Mouse (Mus musculus) macrophage (primary cell): ENCODE results near the gene Ltbp1. TPM values are rescaled to one million over a fixed set of nuclear protein-coding genes. Genes with fewer than 3 reads are reported as not detected.

Source experiments
- H3K27ac ChIP-seq: fragments of 350-480 bp; formaldehyde crosslinking; 2 replicates; pipeline ENCODE4 v1.9.0; 2021
- H3K36me3 ChIP-seq: fragments of 350-480 bp; formaldehyde crosslinking; 2 replicates; pipeline ENCODE4 v1.9.0; 2021; ENCODE audit errors: inconsistent target
- H3K4me3 ChIP-seq: fragments of 350-480 bp; formaldehyde crosslinking; 2 replicates; pipeline ENCODE4 v1.9.0; 2021; ENCODE audit errors: inconsistent target
- H3K79me2 ChIP-seq: fragments of 350-480 bp; formaldehyde crosslinking; 2 replicates; pipeline ENCODE4 v1.9.0; 2021; ENCODE audit errors: inconsistent target
- WGBS: methylation state at CpG from one replicate; pipeline ENCODE4 v1.1.7; 2026; ENCODE audit warnings: inconsistent platforms; ENCODE audit not compliant: missing documents; 5-methylcytosine and 5-hydroxymethylcytosine counted together
- polyA plus RNA-seq: library from polyadenylated mRNA; stranded (reverse); fragments of 250-400 nt; gene quantifications from 3 replicates; pipeline ENCODE4 v1.2.4, GENCODE M21; 2018; ENCODE audit warnings: inconsistent platforms

Gene Ltbp1
- polyA plus RNA-seq, 1 experiment from 2014 or later = 0.23 TPM

DNA sequence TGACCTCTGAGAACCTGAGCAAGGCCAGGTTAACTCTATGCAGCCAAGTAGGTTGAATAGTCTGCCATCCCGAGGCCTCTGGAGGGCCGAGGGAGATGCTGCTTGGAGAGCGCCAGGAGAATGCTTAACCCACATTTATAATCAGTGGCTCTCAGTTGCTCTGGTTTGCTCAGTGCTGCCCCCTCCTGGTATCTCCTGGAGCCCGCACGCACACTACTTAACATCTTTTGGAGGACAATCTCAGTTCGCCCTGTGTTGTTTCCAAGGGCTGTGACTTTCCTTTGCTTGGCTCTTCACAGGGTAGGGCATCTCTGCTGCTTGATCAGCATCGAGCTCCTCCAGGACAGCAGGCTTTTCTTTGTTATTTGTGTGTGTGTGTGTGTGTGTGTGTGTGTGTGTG, 12.1 kb downstream of the Ltbp1 start:
- 87% methylated on average over 7 of the region's 7 CpGs for WGBS
- no peak overlapping the region for H3K27ac ChIP-seq
- H3K79me2 ChIP-seq = no peaks in the 10 kb centered on the region
- no peak overlapping the region for H3K4me3 ChIP-seq
- H3K36me3 ChIP-seq = no peaks in the 10 kb centered on the region

DNA sequence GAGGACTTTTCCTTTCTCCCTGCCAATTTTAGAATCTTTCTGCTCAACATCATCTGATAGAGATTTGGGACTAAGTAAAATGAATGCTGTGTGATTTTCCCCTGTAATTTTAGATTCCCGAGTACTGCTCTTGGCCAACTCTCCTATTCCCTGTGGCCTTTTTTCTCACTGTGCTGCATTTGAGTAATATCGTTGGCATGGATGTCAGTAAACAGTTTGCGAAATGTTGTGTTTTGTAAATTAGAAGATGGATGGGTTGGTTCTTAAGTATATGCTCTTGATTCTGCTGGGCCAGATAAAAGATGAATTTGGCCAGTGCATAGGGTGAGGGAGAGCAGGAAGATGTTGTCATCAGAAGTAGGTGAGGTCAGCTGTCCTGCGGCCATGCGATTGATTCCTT, 12.8 kb downstream of the Ltbp1 start:
- Histone ChIP-seq H3K79me2 (no peaks in the 10 kb centered on the region), H3K27ac (no peak overlapping the region), H3K36me3 (no peaks in the 10 kb centered on the region), H3K4me3 (no peak overlapping the region)
- 94% methylated on average over 5 of the region's 5 CpGs for WGBS

DNA sequence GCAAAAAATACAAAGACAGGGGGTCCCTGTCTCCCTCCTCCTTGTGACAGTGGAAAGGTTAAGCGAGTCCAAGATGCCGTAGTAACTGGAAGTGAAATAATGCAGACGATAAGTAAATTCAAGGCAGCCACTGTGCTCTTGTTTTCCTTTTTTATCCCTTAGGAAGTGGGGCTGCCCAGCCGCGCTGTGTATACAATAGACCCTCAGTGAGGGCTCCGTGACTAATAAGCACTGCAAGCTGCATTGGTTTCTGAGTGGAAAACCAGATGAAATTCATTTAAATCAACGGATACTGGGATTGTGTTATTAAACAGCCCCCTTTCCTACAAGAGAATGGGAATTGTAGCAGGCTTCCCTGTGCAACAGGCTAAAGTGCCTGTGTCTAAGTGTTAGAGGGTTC, 14.7 kb downstream of the Ltbp1 start:
- Histone ChIP-seq H3K79me2 (no peaks in the 10 kb centered on the region), H3K27ac (no peak overlapping the region), H3K36me3 (no peaks in the 10 kb centered on the region), H3K4me3 (no peak overlapping the region)
- 89% methylated on average over 7 of the region's 7 CpGs for WGBS

DNA sequence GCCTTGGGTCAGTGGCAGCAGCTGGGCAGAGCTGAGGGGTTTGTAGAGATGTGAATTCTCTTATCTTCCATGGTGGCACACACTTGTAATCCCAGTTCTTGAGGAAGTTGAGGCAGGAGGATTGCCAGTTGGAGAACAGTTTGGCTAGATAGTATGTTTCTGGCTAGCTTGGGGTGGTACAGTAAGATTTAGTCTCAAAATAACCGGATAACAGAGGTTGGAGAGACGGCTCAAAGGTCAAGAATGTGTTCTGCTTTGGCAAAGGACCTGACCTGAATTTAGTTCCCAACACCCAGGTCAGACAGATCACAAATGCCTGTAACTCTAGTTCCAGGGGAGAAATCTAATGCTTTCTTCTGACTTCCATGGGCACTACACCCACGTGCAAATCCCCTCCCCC, 15.3 kb downstream of the Ltbp1 start:
- H3K4me3 ChIP-seq = no peak overlapping the region
- H3K36me3 ChIP-seq = no peaks in the 10 kb centered on the region
- 96% methylated on average over 3 of the region's 3 CpGs for WGBS
- H3K79me2 ChIP-seq = no peaks in the 10 kb centered on the region
- H3K27ac ChIP-seq = no peak overlapping the region

DNA sequence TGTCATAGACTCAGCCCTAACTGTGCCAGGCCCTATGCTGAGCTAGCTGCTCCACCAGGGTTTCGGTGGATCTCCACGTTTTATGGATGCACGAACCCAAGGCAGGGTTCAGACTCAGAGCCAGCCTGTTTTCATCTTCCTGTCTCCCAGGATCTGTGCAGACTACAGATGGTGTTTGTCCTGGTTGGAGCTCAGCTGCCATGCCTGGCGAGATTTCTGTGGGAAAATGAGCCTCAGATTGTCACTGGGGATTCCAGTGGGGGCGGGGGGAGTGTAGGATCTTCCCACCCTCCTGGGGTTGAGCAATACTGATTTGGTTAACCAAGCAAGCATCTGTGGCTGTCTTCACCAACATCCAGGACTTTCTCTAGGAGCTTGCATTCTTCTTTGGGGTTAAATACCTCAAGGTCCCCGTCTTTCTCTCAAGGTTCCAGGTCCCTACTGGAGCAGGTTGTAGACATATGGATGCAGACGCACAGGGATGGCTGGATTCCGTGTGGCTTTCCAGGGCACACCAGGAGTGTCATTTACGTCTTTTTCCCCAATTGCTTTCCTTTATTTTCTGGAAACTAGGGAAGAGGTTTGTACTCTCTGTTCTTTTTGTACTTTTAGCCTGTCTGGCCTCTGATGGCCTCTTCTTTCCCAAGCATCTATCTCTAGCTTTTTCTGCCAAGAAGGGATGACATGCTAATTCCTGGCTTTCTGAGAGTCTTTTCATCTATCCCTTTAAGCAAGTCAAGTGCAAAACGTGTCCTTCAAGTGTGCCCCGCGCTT, 22.2 kb downstream of the Ltbp1 start:
- Histone ChIP-seq H3K79me2 (no peaks in the 10 kb centered on the region), H3K4me3 (no peak overlapping the region), H3K27ac (no peak overlapping the region), H3K36me3 (no peaks in the 10 kb centered on the region)
- 87% methylated on average over 12 of the region's 12 CpGs for WGBS

DNA sequence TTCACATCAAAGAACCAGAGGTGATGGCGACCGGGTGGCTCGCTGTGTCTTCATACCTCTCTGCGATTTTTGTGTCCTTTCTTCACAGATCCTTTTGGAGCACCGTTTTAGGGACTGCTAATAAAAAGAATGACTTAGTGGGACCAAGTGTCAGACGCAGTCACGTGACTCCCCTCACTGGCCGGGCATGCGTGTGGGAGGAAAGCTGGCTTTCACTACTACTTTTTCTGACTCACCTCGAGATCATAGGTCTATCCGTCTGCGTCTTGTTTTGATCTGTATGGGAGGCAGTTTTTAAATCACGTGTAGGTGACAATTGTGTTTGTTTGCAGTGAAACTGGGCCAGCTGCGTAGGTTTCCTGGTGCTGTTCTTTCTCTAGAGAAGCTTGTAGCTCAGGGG, 28.0 kb downstream of the Ltbp1 start:
- no peak overlapping the region for H3K4me3 ChIP-seq
- no peaks in the 10 kb centered on the region for H3K36me3 ChIP-seq
- H3K27ac ChIP-seq = no peak overlapping the region
- H3K79me2 ChIP-seq = no peaks in the 10 kb centered on the region
- 90% methylated on average over 13 of the region's 14 CpGs for WGBS

DNA sequence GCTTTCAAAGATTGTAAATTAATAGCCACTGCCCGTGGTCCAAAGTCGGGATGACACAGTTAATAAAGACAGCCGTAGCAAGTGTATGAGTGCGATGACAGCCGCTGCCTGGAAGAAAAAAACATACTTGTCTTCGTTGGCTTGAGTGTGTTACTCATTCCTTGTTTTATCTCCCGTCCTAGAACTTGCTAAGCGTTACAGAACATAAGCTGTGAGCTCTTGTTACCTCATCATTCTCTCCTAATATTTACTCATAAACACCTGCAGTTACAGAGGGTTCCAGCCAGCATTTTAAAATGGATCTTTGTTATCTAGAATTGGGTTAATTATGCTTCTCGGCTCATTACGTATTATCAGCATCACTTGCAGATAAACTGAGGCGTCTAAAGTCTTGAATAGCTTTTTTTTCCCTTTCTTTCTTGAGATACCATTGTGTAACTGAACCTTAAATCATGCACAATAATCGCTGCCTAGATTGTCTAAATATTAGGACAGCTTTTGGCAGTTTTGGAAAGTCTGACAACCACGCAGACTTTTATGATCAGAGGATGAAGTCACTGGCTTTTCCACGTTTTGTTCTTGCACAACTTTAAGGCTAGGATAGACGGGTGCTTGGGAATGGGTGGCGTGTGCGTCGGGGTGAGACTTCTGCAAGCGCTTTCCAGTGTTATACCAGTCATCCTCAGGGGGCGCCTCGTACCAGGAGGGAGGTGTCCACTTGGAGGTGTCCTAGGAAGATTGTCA, 28.7 kb downstream of the Ltbp1 start:
- H3K36me3 ChIP-seq = no peaks in the 10 kb centered on the region
- no peak overlapping the region for H3K27ac ChIP-seq
- WGBS = 88% methylated on average over 21 of the region's 21 CpGs
- no peak overlapping the region for H3K4me3 ChIP-seq
- no peaks in the 10 kb centered on the region for H3K79me2 ChIP-seq

DNA sequence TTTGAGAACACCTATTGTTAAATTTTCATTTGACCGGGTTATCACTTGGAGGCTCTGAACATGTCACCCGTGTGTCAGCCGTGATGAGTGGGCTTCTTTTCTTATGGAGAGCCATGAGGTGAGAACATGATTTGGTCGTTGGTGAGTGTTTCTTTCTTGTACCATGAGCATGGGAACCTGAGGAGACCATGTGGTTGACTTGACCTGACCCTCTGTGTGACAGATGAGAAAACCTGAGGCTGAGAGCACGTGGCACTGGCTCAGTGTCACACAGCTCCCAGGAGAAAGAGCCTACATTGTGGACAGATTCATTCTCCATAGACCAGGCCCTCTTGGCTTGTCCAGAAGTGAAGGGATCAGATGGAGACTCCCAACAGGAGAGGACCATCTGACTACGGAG, 31.5 kb downstream of the Ltbp1 start:
- no peaks in the 10 kb centered on the region for H3K36me3 ChIP-seq
- no peaks in the 10 kb centered on the region for H3K79me2 ChIP-seq
- WGBS = 73% methylated on average over 6 of the region's 6 CpGs
- no peak overlapping the region for H3K27ac ChIP-seq
- H3K4me3 ChIP-seq = no peak overlapping the region

DNA sequence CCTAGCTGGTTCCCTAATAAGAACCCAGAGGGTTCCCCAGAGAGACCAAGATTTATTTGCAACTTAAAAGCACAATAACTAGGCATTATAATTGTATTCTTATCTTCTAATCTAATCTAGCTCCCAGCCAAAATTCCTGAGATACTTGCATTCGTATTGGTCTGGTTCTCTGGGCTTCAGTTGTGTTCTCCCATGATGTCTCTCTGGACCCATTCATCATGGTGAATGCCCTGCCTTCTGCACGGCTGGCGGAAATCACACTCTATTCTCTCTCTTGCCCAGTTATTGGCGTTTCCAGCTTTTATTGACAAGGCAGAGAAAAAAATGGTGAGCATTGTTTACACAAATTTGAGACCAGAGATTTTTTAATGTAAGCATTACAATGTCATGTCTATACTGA, 33.6 kb downstream of the Ltbp1 start:
- Histone ChIP-seq H3K4me3 (no peak overlapping the region), H3K79me2 (no peaks in the 10 kb centered on the region), H3K36me3 (no peaks in the 10 kb centered on the region)

DNA sequence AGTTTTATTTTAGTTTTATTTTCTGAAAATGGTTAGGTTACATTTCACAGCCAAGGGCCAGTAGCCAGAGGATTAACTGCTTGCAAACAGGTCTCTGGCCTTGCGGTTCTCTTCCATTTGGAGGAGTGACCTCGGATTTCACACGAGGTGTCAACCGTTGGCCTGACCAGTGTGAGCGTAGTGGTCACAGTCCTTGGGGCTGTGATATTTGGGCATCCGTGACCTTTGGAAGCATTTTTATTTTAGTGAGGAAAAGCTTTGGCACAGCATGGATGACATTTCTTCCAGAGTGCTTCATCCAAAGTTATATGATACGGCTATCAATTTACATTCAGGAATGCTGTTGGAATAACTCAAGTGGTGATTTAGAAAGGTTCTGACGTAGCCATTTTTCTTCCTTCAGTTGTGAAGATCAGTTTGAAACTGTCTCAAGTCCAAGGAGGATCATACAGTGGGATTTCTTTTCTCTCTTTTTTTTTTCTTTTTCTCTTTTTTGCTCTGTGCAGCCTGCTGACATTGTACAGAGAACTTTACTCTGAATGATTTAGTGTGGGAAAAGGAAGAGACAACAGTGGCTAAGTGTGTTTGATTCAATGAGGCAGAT, 44.1 kb downstream of the Ltbp1 start:
- H3K79me2 ChIP-seq = no peaks in the 10 kb centered on the region
- H3K36me3 ChIP-seq = no peaks in the 10 kb centered on the region
- 89% methylated on average over 8 of the region's 8 CpGs for WGBS
- no peak overlapping the region for H3K27ac ChIP-seq
- H3K4me3 ChIP-seq = no peak overlapping the region

More for the DNA sequence above, 33.6 kb downstream of the Ltbp1 start:
- 95% methylated on average over 4 of the region's 4 CpGs for WGBS
- H3K27ac ChIP-seq = no peak overlapping the region

DNA sequence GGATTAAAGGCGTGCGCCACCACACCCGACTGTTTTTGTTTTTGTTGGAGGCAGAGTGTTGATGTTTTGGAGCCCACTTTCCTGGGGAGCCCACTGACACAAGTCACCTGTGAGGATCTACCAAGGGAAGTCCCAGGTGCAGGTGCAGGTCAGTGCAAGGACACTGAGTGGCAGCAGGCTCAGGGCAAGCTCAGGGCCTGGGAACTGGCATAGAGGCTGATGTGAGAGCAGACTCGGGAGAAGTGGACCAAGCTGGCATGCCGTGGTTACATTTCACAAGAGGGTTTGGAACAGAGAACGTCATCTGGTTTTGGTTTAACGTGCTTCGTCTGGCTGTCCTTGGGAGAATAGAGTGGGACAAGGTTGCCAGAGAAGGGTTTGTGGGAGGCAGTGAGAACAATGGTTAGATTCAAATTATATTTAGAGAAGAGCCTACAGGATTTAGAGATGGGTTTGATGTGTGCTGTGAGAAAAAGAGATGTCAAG, 46.1 kb downstream of the Ltbp1 start:
- H3K36me3 ChIP-seq = no peaks in the 10 kb centered on the region
- no peak overlapping the region for H3K4me3 ChIP-seq
- H3K79me2 ChIP-seq = no peaks in the 10 kb centered on the region
- 79% methylated on average over 8 of the region's 8 CpGs for WGBS
- no peak overlapping the region for H3K27ac ChIP-seq

DNA sequence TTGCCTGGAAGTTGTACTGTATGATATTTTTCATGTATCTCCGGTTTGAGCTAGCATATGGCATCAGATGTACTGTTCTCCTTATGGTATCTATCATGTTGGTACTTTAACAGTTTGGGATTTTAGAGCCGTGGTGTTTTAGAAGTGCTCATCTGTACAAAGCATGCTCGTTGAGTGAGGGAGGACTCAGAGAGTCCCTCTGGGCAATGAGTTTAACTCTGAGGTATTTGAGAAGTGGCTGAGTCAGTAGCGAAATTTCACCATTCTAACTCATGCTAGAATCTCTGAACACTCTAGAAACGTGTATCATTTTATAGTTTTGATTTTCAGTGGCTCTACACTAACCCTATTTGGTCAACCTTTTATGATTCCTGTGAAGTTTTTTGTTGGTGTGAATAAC, 49.9 kb downstream of the Ltbp1 start:
- no peaks in the 10 kb centered on the region for H3K36me3 ChIP-seq
- no peak overlapping the region for H3K4me3 ChIP-seq
- no peak overlapping the region for H3K27ac ChIP-seq
- no peaks in the 10 kb centered on the region for H3K79me2 ChIP-seq
- WGBS = 86% methylated on average over 5 of the region's 5 CpGs

DNA sequence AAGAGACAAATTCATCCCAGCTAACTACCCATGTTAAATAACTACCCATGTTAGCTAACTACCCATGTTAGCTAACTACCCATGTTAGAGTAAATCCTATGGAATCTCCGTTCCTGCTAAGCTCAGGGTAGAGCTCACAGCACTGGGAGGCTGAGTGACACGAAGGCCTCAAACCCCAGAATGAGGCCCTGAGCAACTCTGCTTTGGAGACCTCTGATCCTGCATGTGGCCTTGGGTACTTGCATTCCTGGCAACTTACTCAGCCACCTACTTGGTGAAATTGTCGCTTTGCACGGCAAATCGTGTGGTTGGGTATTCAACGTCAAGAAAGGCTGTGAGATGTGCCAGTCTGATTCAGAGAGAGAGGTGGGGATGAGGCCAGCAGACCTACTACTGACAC, 50.6 kb downstream of the Ltbp1 start:
- Histone ChIP-seq H3K36me3 (no peaks in the 10 kb centered on the region), H3K27ac (no peak overlapping the region), H3K4me3 (no peak overlapping the region), H3K79me2 (no peaks in the 10 kb centered on the region)
- 95% methylated on average over 6 of the region's 6 CpGs for WGBS

DNA sequence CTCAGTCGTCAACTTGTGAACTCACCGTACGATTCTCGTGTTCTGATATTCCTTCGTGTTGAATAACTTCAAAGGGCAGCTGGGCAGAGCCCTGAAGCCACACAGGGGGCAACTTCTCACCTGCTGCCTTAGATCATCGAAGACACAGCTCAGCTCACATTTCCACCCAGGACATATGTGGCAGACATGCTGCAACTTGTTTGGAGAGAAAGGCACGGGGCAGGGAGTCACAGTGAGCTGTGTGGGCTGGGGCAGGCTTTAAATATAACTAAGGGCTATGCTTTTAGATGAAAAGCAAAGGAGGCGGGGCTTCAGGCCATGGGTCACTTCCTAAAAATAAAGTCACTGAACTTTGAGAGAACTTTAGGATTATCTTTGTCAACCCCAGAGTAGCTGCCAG, 51.3 kb downstream of the Ltbp1 start:
- H3K27ac ChIP-seq = no peak overlapping the region
- WGBS = 90% methylated on average over 8 of the region's 8 CpGs
- no peaks in the 10 kb centered on the region for H3K36me3 ChIP-seq
- H3K4me3 ChIP-seq = no peak overlapping the region
- H3K79me2 ChIP-seq = no peaks in the 10 kb centered on the region

DNA sequence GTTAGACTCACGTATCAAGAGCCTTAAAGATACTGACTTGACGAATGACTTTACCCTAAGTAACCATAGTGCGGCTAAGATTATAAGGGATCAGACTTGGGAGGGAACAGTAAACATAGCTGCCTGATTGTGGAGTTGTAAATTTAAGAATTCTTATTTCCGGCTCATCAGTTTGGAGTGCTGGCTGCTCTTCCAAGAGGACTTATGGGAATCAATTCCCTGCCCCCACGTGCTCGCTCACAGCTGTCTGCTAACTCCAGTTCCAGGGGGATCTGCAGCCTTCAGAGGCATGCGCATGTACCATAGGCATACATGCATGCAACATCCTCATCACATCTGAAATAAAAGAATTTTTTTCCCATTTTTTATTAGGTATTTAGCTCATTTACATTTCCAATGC, 61.0 kb downstream of the Ltbp1 start:
- Histone ChIP-seq H3K79me2 (no peaks in the 10 kb centered on the region), H3K36me3 (no peaks in the 10 kb centered on the region), H3K4me3 (no peak overlapping the region), H3K27ac (no peak overlapping the region)
- 93% methylated on average over 7 of the region's 7 CpGs for WGBS
